Mouse (Mus musculus) embryonic fibroblast, embryonic 13.5 days (primary cell): ENCODE data around the gene Serpine2.

ENCODE experiments used
- CTCF ChIP-seq: IDR thresholded peaks from 2 replicates; pipeline ENCODE4 v1.5.1; 2011; ENCODE audit warnings: mild to moderate bottlenecking, control low read depth, low read length, moderate library complexity, borderline replicate concordance; ENCODE audit not compliant: insufficient read depth
- POLR2A ChIP-seq: IDR thresholded peaks from 2 replicates; pipeline ENCODE4 v1.6.1; 2011; ENCODE audit warnings: low read depth, mild to moderate bottlenecking, control low read depth, low read length, moderate library complexity

DNA sequence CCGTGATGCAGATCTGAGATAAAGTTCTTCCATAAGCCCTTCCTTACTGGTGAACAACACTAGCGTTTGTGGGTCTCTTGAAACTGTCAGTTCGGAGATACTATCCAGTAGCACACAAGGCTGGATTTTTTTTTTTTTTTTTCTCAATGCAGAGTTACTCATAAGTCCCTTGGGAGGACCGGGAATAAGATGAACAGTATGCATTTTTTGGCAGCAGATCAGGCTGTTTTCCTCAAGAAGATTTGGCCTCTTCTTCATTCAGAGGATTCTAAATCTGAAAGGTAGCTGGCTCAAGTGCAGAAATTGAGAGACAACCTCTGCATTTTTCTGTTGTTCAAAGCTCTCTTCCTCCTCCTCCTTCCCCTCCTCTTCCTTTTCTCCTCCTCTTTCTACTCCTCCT lies 46.8 kb upstream of the Serpine2 start:
- no peak for TF ChIP-seq CTCF
- TF ChIP-seq POLR2A = no peak
